ENCODE assay signal across 8 mouse cellular contexts in genomic region chr14:51940944-51941560, GRCm38 (mm10). TPM values are rescaled to one million over a fixed set of nuclear protein-coding genes. Genes with fewer than 3 reads are reported as not detected.
DNase-seq lines count a peak whose midpoint lies in the region; ATAC-seq and TF ChIP-seq lines count a peak whose summit lies in the region.
"Had no signal": no experiment of that assay in that cellular context is flagged by ENCODE, and none has a peak within 500 bp of the region (broad histone marks: within the 10 kb centered on the region; RNA-seq: fewer than 3 reads in every experiment).

No protein-coding gene starts in this region.

- TF ChIP-seq CTCF in lung, postnatal 0 days (IDR thresholded peaks at IDR 0.05) = no peak

- H3K27me3 ChIP-seq in embryonic facial prominence, embryonic 11.5 days (ENCODE audit: control insufficient read depth, insufficient read depth, low read length) = no peaks in the 10 kb centered on the region
- no peaks in the 10 kb centered on the region for H3K27me3 ChIP-seq in lung, postnatal 0 days (replicated peaks; ENCODE audit: insufficient read depth, low read length)

- H3K4me1 ChIP-seq in embryonic facial prominence, embryonic 11.5 days (ENCODE audit: control insufficient read depth, insufficient read depth, low read length) = no peaks in the 10 kb centered on the region
- H3K4me1 ChIP-seq in lung, postnatal 0 days (ENCODE audit: insufficient read depth, low read depth, low read length) = 0 out of 2 replicates have a peak, but pooled peaks cover 2% of the 10 kb centered on the region

- no peak overlapping the region for H3K4me2 ChIP-seq in embryonic facial prominence, embryonic 11.5 days (ENCODE audit: low read depth, low read length)
- no peak overlapping the region for H3K4me2 ChIP-seq in lung, postnatal 0 days (replicated peaks; ENCODE audit: low read depth, low read length)

- no peaks in the 10 kb centered on the region for H3K9me3 ChIP-seq in embryonic facial prominence, embryonic 11.5 days (replicated peaks; ENCODE audit: control insufficient read depth, low read length)
- H3K9me3 ChIP-seq in lung, postnatal 0 days (ENCODE audit: low read length) = no peaks in the 10 kb centered on the region

- 30% methylated on average over 8 of the region's 8 CpGs for WGBS in embryonic facial prominence, embryonic 11.5 days
- WGBS in lung, postnatal 0 days = 44% methylated on average over 8 of the region's 8 CpGs

- H3K27ac ChIP-seq in embryonic facial prominence, embryonic 11.5 days (replicated peaks; ENCODE audit: low read depth, low read length) = no peak overlapping the region
- no peak overlapping the region for H3K27ac ChIP-seq in lung, postnatal 0 days (ENCODE audit: low read length)

- H3K36me3 ChIP-seq in embryonic facial prominence, embryonic 11.5 days (replicated peaks; ENCODE audit: control insufficient read depth, insufficient read depth, low read depth, low read length) = no peaks in the 10 kb centered on the region
- no peaks in the 10 kb centered on the region for H3K36me3 ChIP-seq in lung, postnatal 0 days (ENCODE audit: insufficient read depth, low read length)

- no peak overlapping the region for H3K9ac ChIP-seq in embryonic facial prominence, embryonic 11.5 days (replicated peaks; ENCODE audit: low read length)
- H3K9ac ChIP-seq in lung, postnatal 0 days (replicated peaks; ENCODE audit: low read depth) = no peak overlapping the region

- no peak for TF ChIP-seq EP300 in lung, postnatal 0 days (IDR thresholded peaks at IDR 0.05)

- no peak for ATAC-seq in embryonic facial prominence, embryonic 11.5 days (replicated peaks; ENCODE audit: insufficient number of reproducible peaks, low FRiP score, low TSS enrichment, low read depth)
- ATAC-seq in lung, postnatal 0 days = peak; percentile 49; the same call in 1 of the 2 replicates

- no peak overlapping the region for H3K4me3 ChIP-seq in embryonic facial prominence, embryonic 11.5 days (ENCODE audit: low read depth, low read length)
- no peak overlapping the region for H3K4me3 ChIP-seq in lung, postnatal 0 days (ENCODE audit: low read depth, low read length)

- peak; percentile 72 for DNase-seq in adipocyte (ENCODE audit: low spot score)
- peak; percentile 55 for DNase-seq in embryonic facial prominence, embryonic 11.5 days (ENCODE audit: low spot score)
- DNase-seq in kidney, adult 8-10 months = peak; percentile 29 to 44
- peak; percentile 42 for DNase-seq in lung, postnatal 0 days (ENCODE audit: low spot score)
- DNase-seq in layer of hippocampus, postnatal 10 days (ENCODE audit: low spot score in 2 of 2) = no peak
- DNase-seq in frontal cortex, postnatal 25 days (ENCODE audit: low spot score in 2 of 2) = no peak
- DNase-seq in left cerebral cortex, adult 8-10 months (ENCODE audit: low spot score in 2 of 2) = no peak

RNA-seq across cellular contexts. Expression of gene Rnase13, which starts 18.5 kb away (rescaled TPM):
- not detected in 2 replicates for polyA plus RNA-seq in embryonic facial prominence, embryonic 11.5 days (2014; fragmentation: Nextera tagmentation; extraction: Ambion mirVana)
- not detected in 2 replicates for polyA plus RNA-seq in lung, postnatal 0 days (2015; fragmentation: Nextera tagmentation; extraction: Ambion mirVana)
- not detected for total RNA-seq in layer of hippocampus, postnatal 10 days (2021)
- total RNA-seq in left cerebral cortex, adult 8-10 months (2022) = not detected
- polyA plus RNA-seq: spleen, adult 2 months had no signal

RNA-seq across cellular contexts. Expression of gene Tppp2, which starts 22.8 kb away (rescaled TPM):
- not detected in 2 replicates for polyA plus RNA-seq in embryonic facial prominence, embryonic 11.5 days (2014; fragmentation: Nextera tagmentation; extraction: Ambion mirVana)
- not detected in 2 replicates for polyA plus RNA-seq in lung, postnatal 0 days (2015; fragmentation: Nextera tagmentation; extraction: Ambion mirVana)
- not detected for total RNA-seq in layer of hippocampus, postnatal 10 days (2021)
- not detected for total RNA-seq in left cerebral cortex, adult 8-10 months (2022)
- polyA plus RNA-seq: spleen, adult 2 months had no signal

RNA-seq across cellular contexts. Expression of gene Ndrg2, which starts 27.1 kb away (rescaled TPM):
- 11.0 and 12.8 TPM in 2 replicates for polyA plus RNA-seq in embryonic facial prominence, embryonic 11.5 days (2014; fragmentation: Nextera tagmentation; extraction: Ambion mirVana)
- 94.9 and 103 TPM in 2 replicates for polyA plus RNA-seq in lung, postnatal 0 days (2015; fragmentation: Nextera tagmentation; extraction: Ambion mirVana)
- total RNA-seq in layer of hippocampus, postnatal 10 days (2021) = 100 to 1,000 TPM; 488 to 494 TPM
- total RNA-seq in left cerebral cortex, adult 8-10 months (2022) = 100 to 1,000 TPM; 798 to 932 (median 862) TPM

RNA-seq across cellular contexts. Expression of gene Arhgef40, which starts 43.5 kb away (rescaled TPM):
- 82.6 and 91.9 TPM in 2 replicates for polyA plus RNA-seq in embryonic facial prominence, embryonic 11.5 days (2014; fragmentation: Nextera tagmentation; extraction: Ambion mirVana)
- 46.3 and 56.6 TPM in 2 replicates for polyA plus RNA-seq in lung, postnatal 0 days (2015; fragmentation: Nextera tagmentation; extraction: Ambion mirVana)
- 10 to 100 TPM; 53.4 to 59.6 TPM for total RNA-seq in layer of hippocampus, postnatal 10 days (2021)
- 10 to 100 TPM; 28.0 to 39.5 (median 32.9) TPM for total RNA-seq in left cerebral cortex, adult 8-10 months (2022)

RNA-seq across cellular contexts. Expression of gene Slc39a2, which starts 48.4 kb away (rescaled TPM):
- 0.36 and 0.50 TPM in 2 replicates for polyA plus RNA-seq in embryonic facial prominence, embryonic 11.5 days (2014; fragmentation: Nextera tagmentation; extraction: Ambion mirVana)
- polyA plus RNA-seq in lung, postnatal 0 days (2015; fragmentation: Nextera tagmentation; extraction: Ambion mirVana) = 3.7 and 3.8 TPM in 2 replicates
- 1 to 10 TPM; 4.9 to 5.1 TPM for total RNA-seq in layer of hippocampus, postnatal 10 days (2021)
- total RNA-seq in left cerebral cortex, adult 8-10 months (2022) = 1 to 10 TPM; 3.2 to 5.3 (median 3.8) TPM

Comparison
In these comparisons a context has a peak if more than half of its experiments do, and no peak if none do; other contexts are left out.
1. DNase-seq: peak in adipocyte (single experiment), embryonic facial prominence, embryonic 11.5 days (single experiment), kidney, adult 8-10 months (2 of 2) and lung, postnatal 0 days (single experiment); none in layer of hippocampus, postnatal 10 days (0 of 2), frontal cortex, postnatal 25 days (0 of 2) and left cerebral cortex, adult 8-10 months (0 of 2).